Mouse (Mus musculus) small intestine, adult 2 months (tissue): ENCODE results near the gene Cygb.

ENCODE experiments used
- CTCF ChIP-seq: fragments of 200-500 bp; IDR thresholded peaks from 2 replicates; pipeline ENCODE4 v1.5.1; 2012; ENCODE audit warnings: low read depth, mild to moderate bottlenecking, control low read depth, inconsistent platforms, low read length, moderate library complexity, mixed read lengths; ENCODE audit not compliant: insufficient replicate concordance, insufficient read length; ENCODE audit errors: extremely low read depth
- POLR2A ChIP-seq: fragments of 200-500 bp; IDR thresholded peaks from 2 replicates; pipeline ENCODE4 v1.6.1; 2012; ENCODE audit warnings: low read depth, mild to moderate bottlenecking, control low read depth, inconsistent platforms, low read length, moderate library complexity

GRCm38 (mm10) chr11:116623281-116624124 lies 30.6 kb downstream of the Cygb start:
- TF ChIP-seq POLR2A (no peak), CTCF (peak; percentile 7; the same call in 1 of the 2 replicates)
